Mouse (Mus musculus): ENCODE data around the gene Gm3045. TPM values are rescaled to one million over a fixed set of nuclear protein-coding genes. Genes with fewer than 3 reads are reported as not detected.

Gm3045 gene
- total and polyA plus RNA-seq, 3 experiments = not detected

DNA sequence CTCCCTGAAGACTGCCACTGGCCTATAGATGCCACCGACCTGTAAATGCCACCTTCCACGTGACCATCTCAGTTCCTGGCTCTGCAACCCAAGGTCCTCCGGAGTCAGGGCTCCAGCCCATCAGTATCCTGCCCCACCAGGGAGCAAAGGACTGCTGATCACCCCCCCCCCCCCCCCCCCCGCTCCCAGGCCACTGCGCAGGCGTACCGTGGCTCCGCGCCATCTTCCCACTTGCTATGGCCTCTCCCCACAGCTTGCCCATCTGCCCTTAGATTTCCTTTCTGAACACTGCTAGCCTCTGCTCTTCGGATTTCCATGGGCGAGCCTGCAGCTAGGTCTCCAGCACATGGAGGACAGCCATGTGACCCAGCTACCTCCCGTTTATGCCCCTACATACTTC is 6.1 kb downstream of the Gm3045 start:
- Histone ChIP-seq H3K4me3 (replicated peaks in 1 of 3; ENCODE audit: low read depth in 2 of 3, low read length in 2 of 3, poor library complexity in 1 of 3) (no peak overlapping the region), H3K79me2 (replicated peaks; ENCODE audit: control insufficient read depth, extremely low read depth, insufficient read depth, poor library complexity, severe bottlenecking) (no peaks in the 10 kb centered on the region), H3K9ac (ENCODE audit: insufficient read depth, low read depth) (no peak overlapping the region), H3K4me2 (ENCODE audit: insufficient read depth, low read depth, poor library complexity, severe bottlenecking) (no peak overlapping the region), H3K27ac (ENCODE audit: insufficient read depth, low read depth) (no peak overlapping the region), H3K27me3 (replicated peaks) (peaks cover 73% of the 10 kb centered on the region), H3K4me1 (ENCODE audit: control insufficient read depth in 1 of 2, insufficient read depth in 2 of 2) (peaks cover 0 to 9% of the 10 kb centered on the region in 2 experiments; a peak in 3 of 4 replicates), H3K9me3 (replicated peaks; ENCODE audit: low read length) (no peaks in the 10 kb centered on the region), H3K36me3 (replicated peaks in 1 of 2; ENCODE audit: control insufficient read depth in 1 of 2, insufficient read depth in 1 of 2, low read length in 1 of 2) (no peaks in the 10 kb centered on the region)
- dilution Hi-C loops (cut with MboI; ENCODE audit: extremely low pct_ligation_motif_present, extremely low pct_unique_long_range_greater_than_20kb, low sequenced_read_pairs) = no loop called here
- TF ChIP-seq CHD2 (IDR thresholded peaks at IDR 0.05; ENCODE audit: low read length) (no peak), JUN (IDR thresholded peaks at IDR 0.05; ENCODE audit: insufficient read depth, low read depth, low read length) (no peak), ZKSCAN1 (IDR thresholded peaks at IDR 0.05; ENCODE audit: borderline replicate concordance, low read depth, low read length) (no peak), SIN3A (IDR thresholded peaks at IDR 0.05; ENCODE audit: low read length) (no peak), SMC3 (IDR thresholded peaks at IDR 0.05; ENCODE audit: low read depth, low read length) (no peak), KAT2A (IDR thresholded peaks at IDR 0.05; ENCODE audit: insufficient replicate concordance, low read length) (no peak), IRF4 (IDR thresholded peaks at IDR 0.05; ENCODE audit: low read depth, low read length) (no peak)
- DNase-seq (ENCODE audit: extremely low read depth) = no peak
- in situ Hi-C loops (cut with MboI; ENCODE audit: low pct_ligation_motif_present, low pct_unique_long_range_greater_than_20kb, low sequenced_read_pairs) = loop anchor here (5.0 kb wide), 2 partner anchors 150 to 235 kb away; no protein-coding TSS in a partner anchor

DNA sequence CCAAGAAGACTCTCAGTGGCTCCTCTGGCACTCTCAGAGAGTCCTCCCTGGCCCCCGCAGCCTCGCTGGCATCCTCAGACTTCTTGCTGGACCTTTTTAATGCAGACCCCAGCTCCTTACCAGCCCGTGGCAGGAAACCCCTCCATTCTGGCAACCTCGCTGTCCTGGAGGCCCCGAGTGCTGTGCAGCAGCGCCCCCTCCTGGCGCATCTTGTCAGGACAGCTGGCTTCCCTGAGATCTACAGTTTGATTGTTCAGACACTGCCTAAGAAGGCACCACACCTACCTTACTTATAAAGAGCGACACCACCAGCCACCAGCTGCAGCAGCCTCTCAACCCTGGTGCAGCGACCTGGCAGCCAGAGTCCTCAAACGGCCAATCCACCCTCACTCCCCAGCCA is 7.1 kb downstream of the Gm3045 start:
- in situ Hi-C loops (cut with MboI; ENCODE audit: low pct_ligation_motif_present, low pct_unique_long_range_greater_than_20kb, low sequenced_read_pairs) (loop anchor here (5.0 kb wide), 2 partner anchors 151 to 236 kb away; no protein-coding TSS in a partner anchor), dilution Hi-C loops (cut with MboI; ENCODE audit: extremely low pct_ligation_motif_present, extremely low pct_unique_long_range_greater_than_20kb, low sequenced_read_pairs) (no loop called here)
- Histone ChIP-seq H3K36me3 (replicated peaks in 1 of 2; ENCODE audit: control insufficient read depth in 1 of 2, insufficient read depth in 1 of 2, low read length in 1 of 2) (no peaks in the 10 kb centered on the region), H3K79me2 (replicated peaks; ENCODE audit: control insufficient read depth, extremely low read depth, insufficient read depth, poor library complexity, severe bottlenecking) (no peaks in the 10 kb centered on the region), H3K4me2 (ENCODE audit: insufficient read depth, low read depth, poor library complexity, severe bottlenecking) (no peak overlapping the region), H3K4me3 (replicated peaks in 1 of 3; ENCODE audit: low read depth in 2 of 3, low read length in 2 of 3, poor library complexity in 1 of 3) (no peak overlapping the region), H3K9ac (ENCODE audit: insufficient read depth, low read depth) (no peak overlapping the region), H3K27me3 (replicated peaks) (peaks cover 71% of the 10 kb centered on the region), H3K9me3 (replicated peaks; ENCODE audit: low read length) (no peaks in the 10 kb centered on the region), H3K4me1 (ENCODE audit: control insufficient read depth in 1 of 2, insufficient read depth in 2 of 2) (peaks cover 0 to 9% of the 10 kb centered on the region in 2 experiments; a peak in 3 of 4 replicates), H3K27ac (ENCODE audit: insufficient read depth, low read depth) (no peak overlapping the region)
- TF ChIP-seq MAFK (IDR thresholded peaks at IDR 0.05; ENCODE audit: insufficient replicate concordance, low read length) = no peak
- no peak for TF ChIP-seq USF1 (IDR thresholded peaks at IDR 0.05; ENCODE audit: low read depth, low read length)
- no peak for TF ChIP-seq KAT2A (IDR thresholded peaks at IDR 0.05; ENCODE audit: insufficient replicate concordance, low read length)
- no peak for TF ChIP-seq ZMIZ1 (IDR thresholded peaks at IDR 0.05; ENCODE audit: low read depth, low read length)
- no peak for TF ChIP-seq CHD1 (IDR thresholded peaks at IDR 0.05; ENCODE audit: low read depth, low read length)
- TF ChIP-seq MXI1 (IDR thresholded peaks at IDR 0.05; ENCODE audit: low read depth, low read length) = no peak
- TF ChIP-seq EP300 (IDR thresholded peaks at IDR 0.05; ENCODE audit: low read length) = no peak
- TF ChIP-seq ZKSCAN1 (IDR thresholded peaks at IDR 0.05; ENCODE audit: borderline replicate concordance, low read depth, low read length) = no peak
- TF ChIP-seq USF2 (conservative IDR thresholded peaks at IDR 0.05; ENCODE audit: low read depth, low read length) = no peak
- TF ChIP-seq TBP (conservative IDR thresholded peaks at IDR 0.05; ENCODE audit: low read depth, low read length) = no peak
- peak; percentile 59 to 72 for TF ChIP-seq CTCF (conservative IDR thresholded peaks at IDR 0.05 in 1 of 2, IDR thresholded peaks at IDR 0.05 in 1 of 2; ENCODE audit: low read depth in 2 of 2, low read length in 2 of 2)
- TF ChIP-seq UBTF (IDR thresholded peaks at IDR 0.05; ENCODE audit: low read depth, low read length) = no peak
- TF ChIP-seq SMC3 (IDR thresholded peaks at IDR 0.05; ENCODE audit: low read depth, low read length) = peak; percentile 51
- TF ChIP-seq ZNF384 (IDR thresholded peaks at IDR 0.05; ENCODE audit: low read depth, low read length) = no peak
- peak; percentile 56 for TF ChIP-seq RAD21 (IDR thresholded peaks at IDR 0.05; ENCODE audit: low read depth, low read length)
- TF ChIP-seq BHLHE40 (IDR thresholded peaks at IDR 0.05; ENCODE audit: low read depth, low read length) = no peak
- no peak for TF ChIP-seq NRF1 (IDR thresholded peaks at IDR 0.05; ENCODE audit: low read depth, low read length)
- DNase-seq (ENCODE audit: extremely low read depth) = peak; percentile 35
